Mouse (Mus musculus) neural tube, embryonic 13.5 days (tissue): ENCODE results near the gene Agpat4. TPM values are rescaled to one million over a fixed set of nuclear protein-coding genes. Genes with fewer than 3 reads are reported as not detected.
"Not testable (repeated sequence)": the region's sequence is repeated elsewhere in the genome, so short reads cannot be mapped to it uniquely, and the experiment has no call there.

ENCODE experiments used
- ATAC-seq: fragments of 200-750 bp; cut with Nextera tagmentation; 2 replicates; pipeline ENCODE4 v1.8.0; 2017; ENCODE audit warnings: low read depth, mild to moderate bottlenecking, moderate TSS enrichment, moderate library complexity
- H3K27ac ChIP-seq: fragments of 300-500 bp; sonication (generic); replicated peaks from 2 replicates; pipeline ENCODE4 v1.5.1; 2015; ENCODE audit warnings: moderate library complexity, mild to moderate bottlenecking, inconsistent platforms
- H3K27me3 ChIP-seq: fragments of 300-500 bp; sonication (generic); 2 replicates; pipeline ENCODE4 v1.6.1; 2015; ENCODE audit warnings: mild to moderate bottlenecking, inconsistent platforms
- H3K36me3 ChIP-seq: fragments of 300-500 bp; sonication (generic); 2 replicates; pipeline ENCODE4 v1.6.1; 2015; ENCODE audit warnings: mild to moderate bottlenecking, inconsistent platforms
- H3K4me1 ChIP-seq: fragments of 300-500 bp; sonication (generic); replicated peaks from 2 replicates; pipeline ENCODE4 v1.6.1; 2015; ENCODE audit warnings: inconsistent platforms
- H3K4me2 ChIP-seq: fragments of 300-500 bp; sonication (generic); 2 replicates; pipeline ENCODE4 v1.6.1; 2015; ENCODE audit warnings: inconsistent platforms, mild to moderate bottlenecking, moderate library complexity
- H3K4me3 ChIP-seq: fragments of 300-500 bp; sonication (generic); 2 replicates; pipeline ENCODE4 v1.5.1; 2015; ENCODE audit warnings: mild to moderate bottlenecking, inconsistent platforms
- H3K9ac ChIP-seq: fragments of 300-500 bp; sonication (generic); 2 replicates; pipeline ENCODE4 v1.6.1; 2015; ENCODE audit warnings: moderate library complexity, mild to moderate bottlenecking, inconsistent platforms
- H3K9me3 ChIP-seq: fragments of 300-500 bp; sonication (generic); 2 replicates; pipeline ENCODE4 v1.6.1; 2016; ENCODE audit warnings: inconsistent platforms
- WGBS: fragments of 180-500 bp; shearing (Covaris S2); methylation state at CpG from one replicate; pipeline ENCODE4 v1.1.7; 2015; 5-methylcytosine and 5-hydroxymethylcytosine counted together
- polyA plus RNA-seq: library from polyadenylated mRNA; unstranded; fragments of >200 nt; fragmentation: Nextera tagmentation; extraction: Ambion mirVana; gene quantifications from 2 replicates; pipeline ENCODE4 v1.2.1, GENCODE M21; 2015

The Agpat4 gene
- polyA plus RNA-seq, 1 experiment from 2014 or later = 41.8 TPM

- Histone ChIP-seq H3K4me3 (no peak overlapping the region), H3K36me3 (no peaks in the 10 kb centered on the region), H3K27ac (no peak overlapping the region), H3K4me1 (no peaks in the 10 kb centered on the region), H3K9me3 (0 out of 2 replicates have a peak, but pooled peaks cover 7% of the 10 kb centered on the region), H3K27me3 (no peaks in the 10 kb centered on the region), H3K9ac (no peak overlapping the region), H3K4me2 (no peak overlapping the region)
- 87% methylated on average over 7 of the region's 7 CpGs for WGBS
- ATAC-seq = no peak
These were observed 14.3 kb upstream of the Agpat4 start for GRCm38 (mm10) chr17:12104245-12104644.

- H3K36me3 ChIP-seq = no peaks in the 10 kb centered on the region
- no peaks in the 10 kb centered on the region for H3K27me3 ChIP-seq
- H3K4me1 ChIP-seq = no peaks in the 10 kb centered on the region
- no peak for ATAC-seq
- 0 out of 2 replicates have a peak, but pooled peaks cover 6% of the 10 kb centered on the region for H3K9me3 ChIP-seq
- H3K27ac ChIP-seq = no peak overlapping the region
- H3K4me2 ChIP-seq = no peak overlapping the region
- H3K9ac ChIP-seq = no peak overlapping the region
- WGBS = 88% methylated on average over 6 of the region's 6 CpGs
- no peak overlapping the region for H3K4me3 ChIP-seq
These were observed 13.8 kb upstream of the Agpat4 start for GRCm38 (mm10) chr17:12104690-12105089.

GRCm38 (mm10) chr17:12106255-12106654, 12.2 kb upstream of the Agpat4 start:
- Histone ChIP-seq H3K4me2 (no peak overlapping the region), H3K4me3 (no peak overlapping the region), H3K9me3 (no peaks in the 10 kb centered on the region), H3K9ac (no peak overlapping the region), H3K27me3 (no peaks in the 10 kb centered on the region), H3K36me3 (no peaks in the 10 kb centered on the region), H3K4me1 (no peaks in the 10 kb centered on the region), H3K27ac (no peak overlapping the region)
- ATAC-seq = no peak
- 32% methylated on average over 4 of the region's 4 CpGs for WGBS

- H3K9ac ChIP-seq = no peak overlapping the region
- H3K4me2 ChIP-seq = no peak overlapping the region
- H3K9me3 ChIP-seq = no peaks in the 10 kb centered on the region
- no peak overlapping the region for H3K4me3 ChIP-seq
- H3K27ac ChIP-seq = no peak overlapping the region
- H3K4me1 ChIP-seq = peaks cover 9% of the 10 kb centered on the region
- no peaks in the 10 kb centered on the region for H3K27me3 ChIP-seq
- ATAC-seq = no peak
- 92% methylated on average over 6 of the region's 6 CpGs for WGBS
- no peaks in the 10 kb centered on the region for H3K36me3 ChIP-seq
These were observed 4.9 kb upstream of the Agpat4 start for GRCm38 (mm10) chr17:12113626-12114025.

DNA sequence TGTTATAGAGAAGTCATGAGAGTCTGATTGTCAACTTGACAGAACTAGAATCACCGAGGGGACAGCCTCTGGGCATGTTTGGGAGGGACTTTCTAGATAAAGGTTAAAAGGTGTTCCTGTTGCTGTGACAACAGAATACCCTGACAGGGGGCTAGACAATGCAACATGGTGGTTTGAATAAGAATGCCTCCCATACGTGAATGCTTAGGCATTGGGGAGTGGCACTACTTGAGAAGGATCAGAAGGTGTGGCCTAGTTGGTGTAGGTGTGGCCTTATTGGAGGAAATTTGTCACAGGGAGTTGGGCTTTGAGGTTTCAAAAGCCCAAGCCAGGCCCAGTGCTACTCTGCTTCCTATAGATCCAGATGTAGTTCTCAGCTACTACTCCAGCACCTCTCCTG, 3.4 kb upstream of the Agpat4 start:
- H3K4me2 ChIP-seq = no peak overlapping the region
- 69% methylated on average over 2 of the region's 2 CpGs for WGBS
- no peak for ATAC-seq
- H3K4me1 ChIP-seq = peaks cover 12% of the 10 kb centered on the region
- no peaks in the 10 kb centered on the region for H3K36me3 ChIP-seq
- no peaks in the 10 kb centered on the region for H3K9me3 ChIP-seq
- no peaks in the 10 kb centered on the region for H3K27me3 ChIP-seq
- no peak overlapping the region for H3K4me3 ChIP-seq
- H3K9ac ChIP-seq = no peak overlapping the region
- H3K27ac ChIP-seq = no peak overlapping the region

DNA sequence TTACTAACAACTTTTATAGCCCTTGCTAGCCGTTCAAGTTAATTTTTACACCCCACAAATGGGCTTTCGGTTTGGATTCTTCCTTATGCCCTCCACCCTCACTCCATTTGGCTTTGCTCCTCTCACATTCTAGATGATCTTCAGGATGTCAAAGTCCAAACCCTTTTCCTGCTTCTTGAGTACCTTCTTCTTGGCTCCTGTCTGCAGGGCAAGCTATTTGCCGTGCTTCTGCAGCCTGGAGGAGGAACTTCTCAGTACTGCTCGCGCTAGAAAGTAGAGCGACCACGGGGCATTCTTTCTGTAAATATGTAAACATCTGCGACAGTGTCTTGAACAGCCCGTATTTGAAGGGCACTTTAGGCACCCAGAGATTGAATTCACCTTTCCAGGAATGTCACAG, 373 bp upstream of the Agpat4 start:
- peak overlapping the region; percentile 82 for H3K4me2 ChIP-seq
- no peak for ATAC-seq
- peak overlapping the region; percentile 82 for H3K9ac ChIP-seq
- no peaks in the 10 kb centered on the region for H3K36me3 ChIP-seq
- H3K9me3 ChIP-seq = no peaks in the 10 kb centered on the region
- peak overlapping the region; percentile 91; the same call in 1 of the 2 replicates for H3K27ac ChIP-seq
- H3K27me3 ChIP-seq = no peaks in the 10 kb centered on the region
- WGBS = 4% methylated on average over 9 of the region's 9 CpGs
- H3K4me3 ChIP-seq = peak overlapping the region; percentile 66
- H3K4me1 ChIP-seq = peaks cover 29% of the 10 kb centered on the region

DNA sequence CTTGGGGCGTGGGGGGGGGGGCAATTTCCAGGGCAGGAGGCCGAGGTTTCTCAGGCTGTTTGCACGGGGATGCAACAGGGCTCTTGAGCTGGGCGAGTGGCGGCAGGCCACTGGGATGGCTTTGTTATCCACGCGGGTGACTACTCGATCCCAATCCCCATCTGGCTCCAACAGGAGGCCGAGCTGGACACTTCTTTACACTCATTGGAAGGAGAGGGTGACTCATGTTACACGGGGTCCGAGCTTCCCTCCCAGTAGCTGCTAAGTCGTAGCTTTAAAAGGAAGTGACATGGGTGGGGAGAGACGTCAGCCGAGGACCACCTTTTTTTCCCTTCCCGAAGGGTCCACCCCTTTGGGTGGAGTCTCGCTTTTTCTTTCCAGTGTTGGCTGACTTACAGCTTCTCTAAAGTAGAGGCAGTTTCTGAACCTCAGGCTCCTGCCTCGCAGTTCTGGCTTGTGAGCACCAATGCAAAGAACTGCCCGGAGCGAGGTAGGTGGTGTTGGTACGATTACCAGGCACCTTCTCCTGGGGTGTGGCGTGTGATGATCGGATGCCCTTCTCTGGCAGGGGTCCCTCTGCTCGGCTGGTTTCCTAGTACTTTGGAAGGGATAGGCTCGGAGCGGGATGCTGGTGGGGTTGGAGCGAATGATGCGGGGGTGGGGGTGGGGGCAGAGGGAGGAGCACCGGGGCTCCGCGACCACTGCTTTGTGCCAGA, 580 bp downstream of the Agpat4 start:
- peak overlapping the region; percentile 91 for H3K27ac ChIP-seq
- H3K9ac ChIP-seq = peak overlapping the region; percentile 82
- 0 out of 2 replicates have a peak, but pooled peaks cover 6% of the 10 kb centered on the region for H3K36me3 ChIP-seq
- H3K4me2 ChIP-seq = peak overlapping the region; percentile 82
- H3K27me3 ChIP-seq = no peaks in the 10 kb centered on the region
- H3K9me3 ChIP-seq = no peaks in the 10 kb centered on the region
- H3K4me3 ChIP-seq = peak overlapping the region; percentile 66
- WGBS = under 1% methylated on average over 30 of the region's 30 CpGs
- peak; percentile 93 for ATAC-seq
- H3K4me1 ChIP-seq = peaks cover 29% of the 10 kb centered on the region

GRCm38 (mm10) chr17:12119675-12120074, 1.2 kb downstream of the Agpat4 start:
- Histone ChIP-seq H3K27ac (peak overlapping the region; percentile 91), H3K4me3 (peak overlapping the region; percentile 66), H3K9me3 (no peaks in the 10 kb centered on the region), H3K9ac (peak overlapping the region; percentile 82), H3K4me1 (peaks cover 29% of the 10 kb centered on the region), H3K36me3 (peaks cover 12% of the 10 kb centered on the region), H3K27me3 (no peaks in the 10 kb centered on the region), H3K4me2 (peak overlapping the region; percentile 82)
- ATAC-seq = peak; percentile 69
- WGBS = 0% methylated on average over 12 of the region's 12 CpGs

GRCm38 (mm10) chr17:12120268-12120667, 1.8 kb downstream of the Agpat4 start:
- Histone ChIP-seq H3K9ac (peak overlapping the region; percentile 82), H3K4me2 (peak overlapping the region; percentile 82), H3K4me3 (peak overlapping the region; percentile 66), H3K27ac (no peak overlapping the region), H3K4me1 (peaks cover 29% of the 10 kb centered on the region), H3K9me3 (no peaks in the 10 kb centered on the region), H3K36me3 (peaks cover 18% of the 10 kb centered on the region), H3K27me3 (no peaks in the 10 kb centered on the region)
- 36% methylated on average over 5 of the region's 5 CpGs for WGBS
- no peak for ATAC-seq

GRCm38 (mm10) chr17:12121226-12121794, 2.8 kb downstream of the Agpat4 start:
- Histone ChIP-seq H3K4me1 (peaks cover 29% of the 10 kb centered on the region), H3K36me3 (peaks cover 26% of the 10 kb centered on the region), H3K9me3 (no peaks in the 10 kb centered on the region), H3K27me3 (no peaks in the 10 kb centered on the region), H3K9ac (no peak overlapping the region), H3K4me3 (no peak overlapping the region), H3K4me2 (no peak overlapping the region), H3K27ac (no peak overlapping the region)
- WGBS = 88% methylated on average over 7 of the region's 7 CpGs
- ATAC-seq = no peak

DNA sequence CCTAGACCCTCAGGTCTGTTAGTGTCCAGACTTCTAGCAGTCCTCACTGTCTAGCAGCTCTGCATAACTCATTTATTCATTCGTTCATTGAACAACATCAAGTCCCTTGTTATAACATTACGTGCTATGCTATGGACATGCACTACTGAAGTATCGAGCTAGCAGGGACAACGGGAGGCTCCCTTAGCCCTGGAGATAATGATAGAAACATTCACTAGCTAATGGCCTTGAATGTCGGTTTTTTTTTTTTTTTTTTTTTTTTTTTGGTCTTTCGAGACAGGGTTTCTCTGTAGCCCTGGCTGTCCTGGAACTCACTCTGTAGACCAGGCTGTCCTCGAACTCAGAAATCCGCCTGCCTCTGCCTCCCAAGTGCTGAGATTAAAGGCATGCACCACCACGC, 3.8 kb downstream of the Agpat4 start:
- ATAC-seq, H3K9me3 ChIP-seq, H3K4me2 ChIP-seq, H3K4me3 ChIP-seq, H3K27ac ChIP-seq, H3K27me3 ChIP-seq, H3K9ac ChIP-seq: not testable (repeated sequence)
- Histone ChIP-seq H3K4me1 (peaks cover 29% of the 10 kb centered on the region), H3K36me3 (peaks cover 35% of the 10 kb centered on the region)
- WGBS = 88% methylated on average over 9 of the region's 9 CpGs

- peaks cover 25% of the 10 kb centered on the region for H3K4me1 ChIP-seq
- no peaks in the 10 kb centered on the region for H3K9me3 ChIP-seq
- H3K27ac ChIP-seq = no peak overlapping the region
- 90% methylated on average over 3 of the region's 3 CpGs for WGBS
- H3K9ac ChIP-seq = no peak overlapping the region
- no peak overlapping the region for H3K4me2 ChIP-seq
- H3K4me3 ChIP-seq = no peak overlapping the region
- H3K27me3 ChIP-seq = no peaks in the 10 kb centered on the region
- H3K36me3 ChIP-seq = peaks cover 36% of the 10 kb centered on the region
- no peak for ATAC-seq
These were observed 4.7 kb downstream of the Agpat4 start for GRCm38 (mm10) chr17:12123168-12123567.
